Mouse (Mus musculus) hindbrain, embryonic 16.5 days (tissue): ENCODE data around the gene Rnf24. TPM values are rescaled to one million over a fixed set of nuclear protein-coding genes. Genes with fewer than 3 reads are reported as not detected.

Experiments
- ATAC-seq: fragments of 200-750 bp; cut with Nextera tagmentation; 2 replicates; pipeline ENCODE4 v1.8.0; 2017; ENCODE audit warnings: moderate TSS enrichment, moderate library complexity
- H3K27ac ChIP-seq: fragments of 300-500 bp; sonication (generic); 2 replicates; pipeline ENCODE4 v1.5.1; 2014; ENCODE audit warnings: low read depth, mild to moderate bottlenecking, control low read depth, low read length, moderate library complexity
- H3K27me3 ChIP-seq: fragments of 300-500 bp; sonication (generic); replicated peaks from 2 replicates; pipeline ENCODE4 v1.6.1; 2014; ENCODE audit warnings: low read length; ENCODE audit not compliant: control insufficient read depth, insufficient read depth
- H3K36me3 ChIP-seq: fragments of 300-500 bp; sonication (generic); 2 replicates; pipeline ENCODE4 v1.6.1; 2014; ENCODE audit warnings: mild to moderate bottlenecking, low read length, moderate library complexity, mixed read lengths; ENCODE audit not compliant: control insufficient read depth, insufficient read depth
- H3K4me1 ChIP-seq: fragments of 300-500 bp; sonication (generic); 2 replicates; pipeline ENCODE4 v1.6.1; 2014; ENCODE audit warnings: low read depth, low read length; ENCODE audit not compliant: control insufficient read depth, insufficient read depth
- H3K4me2 ChIP-seq: fragments of 300-500 bp; sonication (generic); 2 replicates; pipeline ENCODE4 v1.6.1; 2014; ENCODE audit warnings: mild to moderate bottlenecking, low read length, control low read depth, moderate library complexity
- H3K4me3 ChIP-seq: fragments of 300-500 bp; sonication (generic); 2 replicates; pipeline ENCODE4 v1.5.1; 2014; ENCODE audit warnings: mild to moderate bottlenecking, low read length, control low read depth, moderate library complexity
- H3K9ac ChIP-seq: fragments of 300-500 bp; sonication (generic); 2 replicates; pipeline ENCODE4 v1.6.1; 2014; ENCODE audit warnings: low read depth, mild to moderate bottlenecking, control low read depth, low read length, moderate library complexity
- H3K9me3 ChIP-seq: fragments of 300-500 bp; sonication (generic); 2 replicates; pipeline ENCODE4 v1.6.1; 2014; ENCODE audit warnings: mild to moderate bottlenecking, low read length, moderate library complexity; ENCODE audit not compliant: control insufficient read depth
- WGBS: fragments of 180-500 bp; shearing (Covaris S2); extraction: QIAGEN DNeasy Blood & Tissue Kit; methylation state at CpG from one replicate; pipeline ENCODE4 v1.1.7; 2014; 5-methylcytosine and 5-hydroxymethylcytosine counted together
- polyA plus RNA-seq: library from polyadenylated mRNA; unstranded; fragments of >200 nt; fragmentation: Nextera tagmentation; extraction: Ambion mirVana; gene quantifications from 2 replicates; pipeline ENCODE4 v1.2.1, GENCODE M21; 2015

Rnf24 gene
- 13.5 and 17.1 TPM in 2 replicates for polyA plus RNA-seq

- peak within 1 kb of the TSS; percentile 100 for H3K9ac ChIP-seq
- no peaks in the 10 kb centered on the region for H3K36me3 ChIP-seq
- under 1% methylated on average over 40 of the region's 54 CpGs for WGBS
- no peaks in the 10 kb centered on the region for H3K9me3 ChIP-seq
- H3K27me3 ChIP-seq, result no peaks in the 10 kb centered on the region
- peak within 1 kb of the TSS; percentile 98 for H3K27ac ChIP-seq
- H3K4me2 ChIP-seq, result peak within 1 kb of the TSS; percentile 73
- peak within 1 kb of the TSS; percentile 99 for H3K4me3 ChIP-seq
- ATAC-seq, result peak; percentile 95
- H3K4me1 ChIP-seq, result peaks cover 6% of the 10 kb centered on the region
Observed at GRCm38 (mm10) chr2:131352747-131353563, at the start of gene Rnf24. Gene Rnf24 (minus strand): TSS chr2:131352892.

- no peaks in the 10 kb centered on the region for H3K4me1 ChIP-seq
- H3K36me3 ChIP-seq, result no peaks in the 10 kb centered on the region
- no peak overlapping the region for H3K4me2 ChIP-seq
- H3K27ac ChIP-seq, result no peak overlapping the region
- no peaks in the 10 kb centered on the region for H3K27me3 ChIP-seq
- H3K9ac ChIP-seq, result no peak overlapping the region
- ATAC-seq, result no peak
- WGBS, result 75% methylated on average over 8 of the region's 8 CpGs
- H3K9me3 ChIP-seq, result no peaks in the 10 kb centered on the region
- no peak overlapping the region for H3K4me3 ChIP-seq
Observed at GRCm38 (mm10) chr2:131401794-131402495, 49.3 kb upstream of the Rnf24 start.

- H3K4me3 ChIP-seq, result no peak overlapping the region
Observed at GRCm38 (mm10) chr2:131400846-131401245, 48.2 kb upstream of the Rnf24 start.

GRCm38 (mm10) chr2:131397323-131397848 lies 44.7 kb upstream of the Rnf24 start:
- Histone ChIP-seq H3K27ac (no peak overlapping the region), H3K4me1 (no peaks in the 10 kb centered on the region), H3K36me3 (no peaks in the 10 kb centered on the region), H3K4me2 (no peak overlapping the region), H3K9ac (no peak overlapping the region), H3K4me3 (no peak overlapping the region), H3K27me3 (no peaks in the 10 kb centered on the region), H3K9me3 (no peaks in the 10 kb centered on the region)
- WGBS, result 96% methylated on average over 5 of the region's 5 CpGs
- ATAC-seq, result no peak

More at GRCm38 (mm10) chr2:131400846-131401245, 48.2 kb upstream of the Rnf24 start:
- Histone ChIP-seq H3K27ac (no peak overlapping the region), H3K4me1 (no peaks in the 10 kb centered on the region), H3K9me3 (no peaks in the 10 kb centered on the region), H3K27me3 (no peaks in the 10 kb centered on the region), H3K9ac (no peak overlapping the region), H3K36me3 (no peaks in the 10 kb centered on the region), H3K4me2 (no peak overlapping the region)
- ATAC-seq, result no peak
- WGBS, result 88% methylated on average over 2 of the region's 2 CpGs

- Histone ChIP-seq H3K4me1 (no peaks in the 10 kb centered on the region), H3K9ac (no peak overlapping the region), H3K36me3 (no peaks in the 10 kb centered on the region), H3K27me3 (no peaks in the 10 kb centered on the region), H3K4me3 (no peak overlapping the region), H3K9me3 (no peaks in the 10 kb centered on the region), H3K4me2 (no peak overlapping the region), H3K27ac (no peak overlapping the region)
- 93% methylated on average over 10 of the region's 10 CpGs for WGBS
- ATAC-seq, result no peak
Observed at GRCm38 (mm10) chr2:131386350-131386962, 33.8 kb upstream of the Rnf24 start.

GRCm38 (mm10) chr2:131385176-131385575 lies 32.5 kb upstream of the Rnf24 start:
- Histone ChIP-seq H3K27ac (no peak overlapping the region), H3K4me2 (no peak overlapping the region), H3K4me1 (no peaks in the 10 kb centered on the region), H3K9ac (no peak overlapping the region), H3K36me3 (no peaks in the 10 kb centered on the region), H3K4me3 (no peak overlapping the region), H3K27me3 (no peaks in the 10 kb centered on the region), H3K9me3 (no peaks in the 10 kb centered on the region)
- ATAC-seq, result no peak
- 81% methylated on average over 4 of the region's 4 CpGs for WGBS

- H3K36me3 ChIP-seq, result no peaks in the 10 kb centered on the region
- 0 out of 2 replicates have a peak, but pooled peaks cover under 1% of the 10 kb centered on the region for H3K9me3 ChIP-seq
- H3K27ac ChIP-seq, result no peak overlapping the region
- H3K4me3 ChIP-seq, result no peak overlapping the region
- no peak for ATAC-seq
- no peaks in the 10 kb centered on the region for H3K27me3 ChIP-seq
- H3K4me1 ChIP-seq, result no peaks in the 10 kb centered on the region
- WGBS, result 82% methylated on average over 3 of the region's 3 CpGs
- no peak overlapping the region for H3K9ac ChIP-seq
- H3K4me2 ChIP-seq, result no peak overlapping the region
Observed at GRCm38 (mm10) chr2:131379541-131379940, 26.8 kb upstream of the Rnf24 start.

- Histone ChIP-seq H3K36me3 (no peaks in the 10 kb centered on the region), H3K27me3 (no peaks in the 10 kb centered on the region), H3K9me3 (0 out of 2 replicates have a peak, but pooled peaks cover 2% of the 10 kb centered on the region), H3K4me2 (no peak overlapping the region), H3K4me3 (no peak overlapping the region), H3K27ac (no peak overlapping the region), H3K9ac (no peak overlapping the region), H3K4me1 (no peaks in the 10 kb centered on the region)
- ATAC-seq, result no peak
- WGBS, result 93% methylated on average over 5 of the region's 5 CpGs
Observed at GRCm38 (mm10) chr2:131378872-131379271, 26.2 kb upstream of the Rnf24 start.

- Histone ChIP-seq H3K27ac (no peak overlapping the region), H3K36me3 (no peaks in the 10 kb centered on the region), H3K4me2 (no peak overlapping the region), H3K4me1 (no peaks in the 10 kb centered on the region), H3K4me3 (no peak overlapping the region), H3K9me3 (0 out of 2 replicates have a peak, but pooled peaks cover 2% of the 10 kb centered on the region), H3K27me3 (no peaks in the 10 kb centered on the region), H3K9ac (no peak overlapping the region)
- WGBS, result 64% methylated on average over 6 of the region's 6 CpGs
- no peak for ATAC-seq
Observed at GRCm38 (mm10) chr2:131377055-131377454, 24.4 kb upstream of the Rnf24 start.
